Mouse (Mus musculus): ENCODE measurements around the gene Fto.

The Fto gene

DNA sequence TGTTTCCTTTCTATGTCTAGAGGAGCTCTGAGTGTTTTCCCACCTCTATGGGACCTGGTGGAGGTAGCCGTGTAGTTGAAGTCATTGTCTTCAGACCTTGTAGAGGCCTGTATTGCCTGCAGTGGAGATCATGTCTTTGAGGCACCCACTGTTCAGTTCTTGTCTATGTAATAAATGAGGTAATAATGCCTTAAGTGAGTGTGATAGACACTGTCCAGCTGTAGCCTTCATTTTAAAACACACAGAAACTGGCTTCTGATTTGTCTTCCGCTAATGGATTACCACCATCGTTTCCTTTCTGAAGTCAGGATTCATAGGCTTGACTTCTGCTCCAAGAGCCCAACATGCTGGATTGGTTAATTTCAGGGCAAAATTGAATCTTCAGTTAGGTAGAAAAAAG is 154.1 kb downstream of the Fto start:
- DNase-seq = no peak

DNA sequence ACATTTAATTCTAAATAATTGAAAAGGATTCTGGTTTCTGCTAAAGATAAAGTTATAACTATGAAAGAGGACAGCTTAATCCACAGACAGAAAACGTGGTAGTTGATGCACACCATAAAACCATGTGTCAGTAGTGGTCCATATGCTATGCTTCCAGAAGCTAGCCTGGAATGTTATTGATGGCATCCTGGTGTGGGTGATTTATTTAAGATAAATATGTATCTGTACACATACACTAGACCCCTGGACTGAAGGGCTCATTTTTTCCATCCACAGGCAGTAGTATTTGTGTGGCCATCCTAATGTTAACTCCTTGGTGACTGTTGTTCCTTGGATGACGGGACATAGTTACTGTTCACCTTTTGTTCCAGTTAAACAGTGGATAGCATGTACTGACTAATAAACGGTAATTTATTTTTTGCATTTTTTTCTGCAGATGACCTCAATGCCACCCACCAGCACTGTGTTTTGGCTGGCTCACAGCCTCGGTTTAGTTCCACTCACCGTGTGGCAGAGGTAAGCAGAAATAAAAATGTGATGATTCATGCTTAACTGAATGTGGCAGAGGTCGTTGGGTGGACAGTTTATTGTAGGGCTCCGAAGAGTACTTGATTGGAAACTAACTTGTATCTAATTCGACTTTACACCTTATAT is 154.7 kb downstream of the Fto start:
- DNase-seq = no peak

DNA sequence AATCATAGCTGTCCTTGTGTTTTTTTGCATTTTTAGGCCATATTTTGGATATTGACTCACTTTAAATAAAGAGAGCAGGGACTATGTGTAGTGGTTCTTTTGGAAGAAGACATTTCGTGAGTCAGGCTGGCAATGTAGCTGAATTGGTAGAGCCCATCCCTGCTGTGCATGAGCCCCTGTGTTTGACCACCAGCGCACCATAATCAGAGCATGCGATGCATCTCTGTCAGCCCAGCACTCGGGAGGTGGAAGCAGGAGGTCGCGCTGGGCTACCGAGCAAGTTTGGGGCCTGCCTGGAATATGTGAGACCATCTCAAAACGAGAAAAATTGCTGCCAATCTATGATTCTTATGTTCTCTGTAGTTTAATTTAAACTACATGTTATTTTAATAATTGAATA is 156.1 kb downstream of the Fto start:
- no peak for DNase-seq

DNA sequence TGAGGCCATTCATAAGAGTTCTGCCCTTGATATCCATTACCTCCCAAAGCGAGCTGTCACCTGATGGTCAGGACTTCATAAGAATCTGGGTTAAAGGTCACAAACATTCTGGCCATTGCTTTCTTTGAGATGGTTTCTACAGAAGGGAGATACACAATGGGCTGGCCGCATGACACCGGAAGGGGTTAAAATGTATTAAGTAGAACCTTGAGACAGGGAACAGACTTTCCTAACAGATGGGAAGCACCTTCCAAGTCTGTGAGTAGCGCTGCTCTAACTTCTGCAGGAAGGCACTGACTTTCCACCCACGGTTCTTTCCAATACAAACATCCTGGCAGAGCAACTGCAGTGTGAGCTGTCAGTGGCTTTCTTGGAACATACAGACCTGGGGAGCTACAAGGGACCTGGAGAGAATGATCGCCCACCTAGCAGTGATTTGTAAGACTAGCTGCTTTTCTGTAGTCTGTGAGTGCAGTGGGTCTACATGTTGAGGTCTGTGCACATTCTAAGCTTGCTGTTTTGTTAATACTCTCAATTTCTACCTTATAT is 161.5 kb downstream of the Fto start:
- no peak for DNase-seq

DNA sequence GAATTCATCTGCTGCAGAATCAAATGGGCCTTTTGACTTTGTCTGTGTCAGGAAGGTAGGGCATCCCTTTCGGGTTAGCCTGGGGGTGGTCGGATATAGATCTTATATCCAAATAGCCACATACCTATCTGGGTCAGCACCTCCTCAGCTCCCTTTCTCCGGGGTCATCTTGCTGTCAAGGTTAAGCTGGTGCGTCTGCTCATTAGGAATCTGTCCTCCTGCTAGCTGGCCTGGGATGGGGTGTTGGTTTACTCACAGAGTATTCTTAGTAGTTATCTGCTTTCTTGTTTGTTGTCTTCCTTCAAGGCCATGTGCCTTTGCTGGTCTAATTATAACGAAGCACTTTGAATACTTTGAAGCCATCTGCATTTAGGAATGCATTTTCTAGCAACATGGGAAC is 163.7 kb downstream of the Fto start:
- DNase-seq = no peak

DNA sequence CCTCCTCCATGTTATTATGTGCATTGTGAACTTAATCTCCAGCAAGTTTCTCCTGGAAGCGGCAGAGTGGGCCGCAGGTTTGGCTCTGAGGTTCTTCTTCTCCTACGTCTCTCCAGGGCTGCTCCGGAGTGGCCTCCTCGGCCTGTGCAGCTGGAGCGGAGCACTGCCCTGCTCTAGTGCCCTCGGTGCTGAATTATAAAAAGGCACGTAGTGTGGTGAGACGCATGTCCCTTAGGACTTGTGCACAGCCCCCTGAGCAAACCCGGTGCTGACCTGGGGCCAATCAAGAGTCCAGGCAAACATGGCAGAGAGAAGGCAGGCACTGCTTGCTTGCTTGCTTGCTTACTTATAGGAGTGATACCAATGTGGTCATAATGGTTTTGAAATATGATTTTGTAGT is 164.1 kb downstream of the Fto start:
- DNase-seq = no peak

DNA sequence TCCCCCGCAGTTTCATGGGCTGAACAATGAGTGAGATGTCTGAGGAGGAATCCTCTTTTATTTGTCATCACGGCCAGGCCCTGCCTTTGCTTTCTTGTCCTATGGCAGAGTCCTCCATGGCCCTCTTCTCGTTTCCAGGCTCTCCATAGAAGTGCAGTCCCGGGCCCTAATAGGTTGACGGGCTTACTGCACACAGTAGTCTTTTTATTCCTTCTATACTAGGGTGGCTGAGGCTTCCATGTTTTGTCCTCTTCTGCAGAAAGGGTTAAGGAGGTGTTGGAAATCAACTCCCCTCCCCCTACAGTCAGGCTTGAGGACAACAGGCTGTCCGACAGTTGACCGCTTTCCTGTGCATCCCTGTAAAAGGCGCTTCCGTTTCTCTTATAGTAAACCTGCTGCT is 169.2 kb downstream of the Fto start:
- DNase-seq = no peak

DNA sequence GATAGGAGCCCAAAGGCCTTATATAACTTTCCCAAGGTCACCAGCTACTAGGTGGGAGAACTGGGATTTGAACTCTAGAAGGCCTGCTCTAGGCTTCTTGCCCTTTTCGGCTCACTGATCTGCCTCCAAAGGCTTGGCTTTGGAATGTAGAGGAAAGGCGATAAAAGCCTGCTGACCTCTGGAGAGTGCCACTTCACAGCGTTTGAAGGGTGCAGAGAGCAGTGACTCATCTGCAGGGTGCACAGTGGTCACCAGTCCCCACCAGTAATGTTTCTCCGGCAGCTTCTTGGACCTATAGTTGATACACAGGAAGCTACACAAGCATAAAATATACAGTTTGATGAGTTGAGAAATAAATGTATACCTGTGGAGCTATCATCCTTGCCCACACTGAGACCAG is 173.1 kb downstream of the Fto start:
- DNase-seq = no peak

DNA sequence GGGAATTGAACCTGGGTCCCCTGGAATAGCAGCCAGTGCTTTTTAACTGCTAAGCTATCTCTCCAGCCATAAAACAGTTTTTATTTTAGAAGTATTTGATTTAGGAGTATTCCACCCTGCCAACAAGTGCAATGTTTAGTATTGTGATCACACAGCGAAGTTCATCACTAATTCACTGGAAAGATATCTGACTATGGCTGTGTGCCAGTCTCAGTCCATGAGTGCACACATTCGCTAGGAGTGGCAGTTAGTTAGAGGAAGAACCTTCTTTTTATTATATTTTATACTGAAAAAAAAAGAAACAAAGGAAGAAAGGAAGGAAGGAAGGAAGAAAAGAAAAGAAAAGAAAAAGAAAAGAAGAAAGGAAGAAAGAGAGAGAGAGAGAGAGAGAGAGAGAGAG is 174.1 kb downstream of the Fto start:
- DNase-seq = no peak

DNA sequence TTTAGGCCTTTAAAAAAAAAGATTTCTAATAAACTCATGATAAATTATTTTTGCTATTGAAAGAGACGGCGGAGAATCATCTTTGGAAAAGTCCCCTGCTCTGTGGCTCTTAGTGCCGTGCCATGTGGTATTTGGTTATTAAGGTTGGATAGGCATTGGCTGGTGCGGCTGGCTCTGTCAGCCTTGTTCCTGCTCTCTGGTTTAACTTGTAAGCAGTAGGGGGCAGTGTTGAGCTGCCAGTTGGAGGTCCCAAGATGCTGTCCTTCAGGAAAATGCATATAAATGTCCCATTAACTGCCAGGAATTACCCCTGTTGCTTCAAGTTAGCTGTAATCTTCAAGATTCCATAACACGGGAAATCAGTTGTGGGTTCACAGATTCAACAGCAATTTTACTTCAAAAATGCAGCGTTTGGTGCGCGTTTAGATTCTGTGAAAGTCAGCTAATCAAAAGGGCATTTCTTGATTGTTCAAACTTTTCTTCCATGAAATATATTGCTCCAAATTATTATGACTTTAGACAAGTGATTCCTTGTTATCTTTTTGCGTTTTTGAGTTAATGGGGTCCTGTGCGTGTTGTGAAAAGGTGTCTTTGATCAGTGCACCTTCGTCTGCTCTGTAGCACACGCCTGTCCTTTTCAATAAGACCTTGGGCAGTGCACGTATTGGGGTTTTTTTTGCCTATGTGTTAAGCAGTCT is 174.9 kb downstream of the Fto start:
- DNase-seq = peak; percentile 49

DNA sequence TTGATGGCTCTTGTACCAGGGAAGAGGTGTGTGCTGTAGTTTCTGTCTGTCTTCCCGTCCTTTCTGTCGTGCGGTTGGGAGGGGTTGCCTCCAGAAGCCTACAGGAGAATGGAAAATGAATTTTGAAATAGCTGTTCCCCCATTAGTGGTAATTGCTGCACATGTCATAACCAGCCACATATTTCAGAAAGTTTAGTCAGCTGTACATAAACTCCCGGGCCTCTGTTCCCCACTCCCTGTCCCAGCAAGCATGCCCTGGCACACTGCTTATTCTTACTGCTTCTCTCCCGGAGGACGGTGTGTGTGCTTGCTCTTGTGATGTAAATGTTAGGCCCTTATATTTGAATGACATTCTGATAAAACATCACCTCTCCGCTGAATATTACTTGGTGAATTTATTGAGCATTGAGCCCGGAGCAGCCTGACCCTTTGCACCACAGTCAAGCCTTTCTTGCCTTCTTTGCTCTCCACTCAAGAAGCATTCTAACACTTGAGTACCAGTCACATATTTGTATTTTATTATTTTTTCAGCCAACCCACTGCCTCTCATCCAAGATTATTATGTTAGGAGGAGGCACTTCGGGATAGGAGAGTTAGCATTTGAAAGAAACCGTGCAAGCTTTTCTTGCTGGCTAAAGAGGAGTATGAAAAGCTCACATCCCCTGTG is 175.6 kb downstream of the Fto start:
- DNase-seq = no peak

DNA sequence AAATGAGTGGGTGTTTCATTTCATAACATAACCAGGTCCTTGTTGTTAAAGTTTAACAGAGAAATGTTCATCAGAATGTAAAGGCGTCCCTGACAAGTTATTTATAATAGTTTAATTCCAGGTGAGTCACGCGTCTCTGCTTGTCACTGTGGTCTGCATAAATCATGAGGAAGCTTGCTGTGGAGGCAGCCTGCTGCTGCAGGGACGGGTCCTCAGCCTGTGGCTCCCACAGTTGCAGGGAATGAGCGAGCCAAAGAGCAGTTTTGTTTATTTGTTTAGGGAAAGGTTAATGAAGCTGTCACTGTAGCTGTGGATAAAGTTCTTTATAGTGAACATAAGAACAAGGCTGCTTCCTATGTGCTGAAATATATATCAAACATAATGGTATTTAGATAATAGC is 176.7 kb downstream of the Fto start:
- DNase-seq = no peak

DNA sequence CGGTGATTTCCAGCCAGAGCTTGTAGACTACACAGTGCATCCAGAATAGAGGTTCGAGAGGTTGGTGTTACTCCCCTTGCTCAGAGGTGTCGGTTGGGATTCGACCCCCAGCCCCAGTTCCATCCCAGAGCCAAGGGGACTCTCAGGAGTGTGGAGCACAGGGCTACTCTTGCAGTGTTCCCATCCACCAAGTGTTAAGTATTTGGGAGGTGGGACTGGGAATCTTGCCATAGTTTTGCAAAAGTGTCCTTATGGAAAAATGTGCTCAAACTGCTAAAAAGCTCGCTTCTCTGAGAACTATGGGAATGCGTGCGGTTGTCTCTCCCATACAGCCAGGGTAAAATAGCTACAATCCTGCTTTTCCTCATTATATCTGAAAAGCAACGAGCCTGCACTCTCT is 180.0 kb downstream of the Fto start:
- DNase-seq = no peak

DNA sequence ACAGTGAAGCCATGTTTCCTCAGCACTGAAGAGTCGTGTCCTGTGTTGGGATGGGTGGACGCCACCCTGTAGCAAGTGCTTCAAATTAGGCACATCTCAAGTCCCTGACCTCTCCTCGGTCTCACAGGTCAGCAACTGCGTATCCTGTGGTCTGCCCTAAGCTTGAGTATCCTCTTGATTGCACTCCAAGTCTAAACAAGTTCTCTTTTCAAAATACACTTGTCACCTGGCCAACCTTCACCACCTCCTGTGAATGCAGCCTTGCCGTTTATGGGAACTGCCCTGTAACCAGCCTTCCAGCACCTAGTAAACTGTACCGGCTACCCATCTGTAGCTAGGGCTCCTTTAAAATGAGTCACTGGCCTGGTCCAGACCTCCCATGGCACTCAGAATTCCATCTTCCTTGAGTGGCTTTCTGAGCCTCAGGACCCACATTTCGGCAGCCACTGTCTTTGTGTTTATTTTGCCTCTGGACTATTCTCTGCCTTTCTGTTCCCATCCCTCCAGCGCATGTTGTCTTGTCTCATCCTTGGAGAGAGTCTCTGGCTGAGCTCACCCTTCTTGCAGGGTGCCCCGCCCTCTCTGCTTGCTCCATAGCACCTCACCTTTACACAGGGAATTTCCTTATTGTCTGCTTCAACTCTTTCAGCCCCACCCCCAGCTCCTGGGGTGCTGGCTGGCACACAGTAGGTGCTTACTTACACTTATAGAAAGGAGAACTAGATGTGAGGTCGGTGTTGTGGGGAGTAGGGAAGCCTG is 181.4 kb downstream of the Fto start:
- DNase-seq = no peak

DNA sequence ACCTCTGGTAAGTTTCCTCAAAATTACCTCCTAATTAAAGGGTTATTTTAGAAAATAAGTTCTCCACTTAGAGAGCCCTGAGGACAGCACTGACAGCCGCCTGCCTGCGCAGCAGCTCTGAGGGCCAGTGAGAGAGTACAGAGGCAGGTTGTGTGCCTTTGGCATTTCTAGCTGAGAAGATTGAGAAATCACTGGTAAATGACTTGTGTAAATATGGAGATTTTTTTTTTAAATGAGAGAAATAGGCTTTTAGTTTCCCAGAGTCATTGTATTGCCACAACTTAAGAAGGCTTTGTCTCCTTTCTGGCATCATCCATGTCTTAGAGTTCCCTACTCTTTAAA is 181.9 kb downstream of the Fto start:
- DNase-seq = no peak

DNA sequence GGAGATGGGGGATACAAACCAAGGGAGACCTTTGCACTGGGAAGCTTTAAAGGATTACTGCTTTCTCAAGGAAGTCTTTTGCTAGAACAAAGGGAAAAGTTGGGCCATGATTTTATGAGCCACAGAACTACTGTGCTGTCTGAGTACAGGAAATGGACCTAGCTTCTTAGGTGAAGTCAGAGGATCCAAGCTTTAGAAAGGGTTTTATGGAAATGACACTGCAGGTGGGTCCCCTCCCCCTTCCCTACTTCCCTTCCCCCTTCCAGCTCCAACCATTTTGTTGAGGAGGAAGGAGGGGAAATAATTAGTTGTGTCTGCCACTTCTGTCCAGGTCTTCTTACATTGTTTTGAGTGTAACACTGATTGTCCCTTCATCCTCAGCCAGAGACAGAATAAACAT is 182.7 kb downstream of the Fto start:
- DNase-seq = no peak

DNA sequence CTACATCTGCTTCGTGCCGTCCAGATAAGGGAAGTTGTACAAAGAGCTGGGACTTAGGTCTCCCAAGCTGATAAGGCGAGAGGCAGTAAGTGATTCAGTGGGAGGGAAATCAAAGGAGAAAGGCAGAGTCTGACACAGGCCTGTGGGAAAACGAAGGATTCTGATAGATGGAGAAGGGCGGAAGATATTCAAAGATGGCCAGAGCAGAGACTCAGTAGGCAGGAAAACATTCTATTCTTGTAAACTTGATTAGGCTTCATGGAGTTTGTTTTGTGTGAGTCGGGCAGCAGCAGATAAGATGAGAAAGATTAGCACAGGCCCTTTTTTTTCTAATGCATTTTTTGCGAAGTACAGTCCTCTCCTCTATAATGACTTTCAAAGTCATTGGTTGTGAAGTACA is 183.6 kb downstream of the Fto start:
- no peak for DNase-seq

DNA sequence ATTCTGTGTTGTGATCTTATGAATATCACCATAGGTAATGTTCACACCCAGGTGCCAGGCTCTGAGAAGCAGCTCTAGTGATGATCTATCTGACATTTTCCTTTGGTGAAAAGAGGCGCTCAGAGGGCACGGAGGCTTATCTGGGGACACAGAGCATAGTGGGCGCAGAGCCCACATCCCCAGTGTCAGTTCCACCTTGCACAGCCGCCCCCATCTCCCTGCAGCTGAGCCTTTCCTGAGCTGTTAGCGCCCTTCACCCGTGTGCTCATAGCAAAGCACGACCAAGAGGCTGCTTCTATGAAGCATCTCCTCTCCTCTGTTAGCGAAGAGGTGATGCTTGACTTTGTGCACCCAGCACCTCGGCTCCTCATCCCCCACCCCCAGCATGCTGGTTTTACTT is 185.3 kb downstream of the Fto start:
- DNase-seq = no peak

DNA sequence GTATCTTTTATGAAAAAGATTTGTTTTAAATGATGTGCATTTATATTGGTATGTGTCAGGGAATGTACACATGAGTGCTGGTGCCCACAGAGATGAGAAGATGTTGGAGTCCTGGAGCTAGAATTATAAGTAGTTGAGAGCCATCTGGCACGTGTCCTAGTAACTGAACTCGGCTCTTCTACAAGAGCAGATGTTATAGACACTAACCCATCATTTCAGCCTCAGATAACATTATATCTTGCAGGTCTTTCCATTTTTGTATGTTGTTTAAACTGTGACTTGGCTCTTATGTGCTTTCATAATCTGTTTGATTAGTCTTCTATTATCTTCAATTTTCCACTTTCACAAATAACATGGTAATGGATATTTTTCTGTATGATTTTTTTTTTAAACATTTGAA is 186.0 kb downstream of the Fto start:
- no peak for DNase-seq

DNA sequence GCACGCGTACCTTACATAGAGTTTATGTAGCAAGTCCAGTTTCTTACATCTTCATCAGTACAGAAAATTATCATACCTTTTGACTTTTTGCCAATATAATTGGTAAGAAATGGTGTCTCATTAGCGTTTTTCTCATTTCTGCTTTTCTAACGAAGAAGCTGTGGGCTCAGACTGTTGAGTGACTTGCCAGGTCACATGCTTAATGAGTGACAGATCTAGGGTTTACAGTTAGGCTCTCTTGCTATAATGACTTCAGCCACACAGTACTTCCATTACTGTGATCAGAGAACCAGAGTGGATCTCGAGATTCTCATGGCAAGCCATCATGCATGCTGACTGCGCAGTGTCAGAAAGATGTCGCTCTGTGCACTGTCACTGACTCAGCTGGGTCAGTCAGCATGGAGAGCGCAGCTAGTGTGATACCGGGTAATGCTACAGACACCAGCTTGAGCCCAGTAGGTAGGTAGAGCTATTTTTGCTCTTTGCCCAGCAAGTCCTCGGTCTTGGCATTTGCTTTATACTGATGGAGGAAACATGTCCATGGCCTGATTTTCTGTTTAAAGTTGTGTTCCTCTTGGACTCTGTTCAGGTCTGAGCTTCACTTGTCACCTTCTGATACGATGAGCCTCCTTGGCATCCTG is 188.8 kb downstream of the Fto start:
- no peak for DNase-seq

DNA sequence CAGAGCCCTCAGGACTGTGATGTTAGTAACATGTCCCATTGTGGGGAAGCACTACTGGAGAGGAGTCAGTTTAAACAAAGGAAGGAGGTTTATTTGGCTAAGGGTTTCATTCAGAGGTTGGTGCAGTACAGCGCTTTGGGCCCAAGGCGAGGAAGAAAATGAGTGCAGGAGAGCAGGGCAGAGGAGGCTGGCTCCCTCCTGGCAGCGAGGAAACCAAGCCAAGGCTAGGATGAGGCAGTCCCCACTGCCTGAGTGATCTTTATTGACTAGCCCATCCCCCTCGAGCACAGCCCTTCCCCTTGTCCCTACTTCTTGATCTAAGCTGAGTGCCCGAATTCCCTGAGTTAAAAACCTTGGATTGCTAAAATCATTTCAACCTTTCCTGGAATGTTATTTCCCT is 189.5 kb downstream of the Fto start:
- DNase-seq = no peak

DNA sequence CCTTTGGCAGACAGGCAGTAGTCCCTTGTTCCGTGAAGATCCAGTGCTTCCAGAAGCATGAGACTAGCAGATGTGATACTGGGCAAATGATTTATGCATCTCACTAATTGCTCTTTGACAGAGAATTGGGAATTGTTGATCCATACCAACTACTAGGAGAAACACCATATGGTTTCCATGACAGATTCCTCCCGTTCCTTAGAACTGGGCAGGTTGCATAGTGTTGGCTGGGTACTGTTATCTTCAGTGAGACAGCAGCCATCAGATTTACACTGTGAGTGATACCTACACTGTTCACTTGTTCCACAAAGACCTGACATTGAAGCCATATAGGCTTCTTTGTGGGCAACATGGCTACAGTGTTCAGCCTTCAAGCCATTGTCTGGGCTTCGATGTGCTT is 191.0 kb downstream of the Fto start:
- DNase-seq = no peak

DNA sequence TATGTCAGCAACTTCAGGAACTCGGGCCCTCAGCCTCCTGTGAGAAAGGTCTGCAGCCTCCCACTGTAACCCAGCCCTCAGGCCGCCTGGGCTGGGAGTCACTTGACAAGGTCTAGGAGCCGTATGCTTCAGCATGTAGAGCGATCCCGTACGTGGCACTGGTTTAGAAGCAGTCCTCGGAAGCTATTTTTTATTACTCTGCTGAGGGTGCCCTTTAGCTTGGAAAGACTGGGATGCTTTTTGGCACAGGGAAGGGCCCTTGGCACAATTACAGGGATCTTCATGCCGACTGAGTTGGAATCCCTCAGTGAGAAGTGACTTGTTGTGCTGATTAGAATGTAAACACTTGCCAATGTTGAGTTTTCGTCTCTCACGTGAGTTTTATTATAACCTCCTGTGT is 191.6 kb downstream of the Fto start:
- no peak for DNase-seq

Data from thymus, postnatal 14 days (tissue).